Mouse (Mus musculus) thymus, postnatal 36 days (tissue): ENCODE data around the gene Shc3.

Experiments used
- DNase-seq, 2 experiments: peaks; one replicate each; pipeline ENCODE4 v3.0.0; 2022; ENCODE audit warnings: mixed read lengths in 2 of 2

The Shc3 gene

DNA sequence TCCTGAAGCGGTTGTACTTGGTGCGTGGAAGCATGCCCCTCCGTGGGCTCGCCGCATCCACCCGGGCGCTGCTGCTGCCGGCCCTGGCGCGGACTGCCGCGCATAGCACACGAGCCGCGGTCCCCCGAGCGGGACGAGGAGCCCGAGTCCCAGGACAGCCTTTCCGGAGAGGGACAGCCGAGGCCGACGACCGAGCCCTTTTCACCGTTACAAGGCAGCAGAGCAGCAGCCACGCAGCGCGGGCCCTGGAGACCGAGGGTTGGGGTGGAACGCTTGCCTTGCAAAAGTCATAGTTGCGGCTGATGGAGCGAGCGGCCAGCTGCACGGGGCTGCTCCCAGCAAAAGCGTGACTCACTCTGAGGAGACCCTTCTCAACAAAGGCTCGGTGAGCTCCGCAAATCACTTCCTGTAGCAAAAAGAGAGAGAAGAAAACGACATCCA is 1.8 kb downstream of the Shc3 start:
- no peak for DNase-seq

DNA sequence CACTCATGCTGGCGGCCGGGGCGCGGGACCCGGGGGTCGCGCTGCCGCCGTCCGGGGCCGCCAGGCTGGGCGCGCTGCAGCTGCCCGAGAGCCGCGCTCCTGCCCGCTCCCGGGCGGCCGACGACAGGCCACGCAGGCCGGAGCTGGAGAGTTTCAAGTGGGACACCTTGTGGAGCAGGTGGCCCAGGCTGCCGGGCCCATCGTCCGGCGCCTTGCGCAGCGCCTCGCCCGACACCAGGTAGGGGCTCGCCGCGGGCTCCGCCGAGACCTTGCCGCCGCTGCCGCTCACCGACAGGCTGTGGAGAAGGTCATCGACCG is 2.2 kb downstream of the Shc3 start:
- DNase-seq: no peak

DNA sequence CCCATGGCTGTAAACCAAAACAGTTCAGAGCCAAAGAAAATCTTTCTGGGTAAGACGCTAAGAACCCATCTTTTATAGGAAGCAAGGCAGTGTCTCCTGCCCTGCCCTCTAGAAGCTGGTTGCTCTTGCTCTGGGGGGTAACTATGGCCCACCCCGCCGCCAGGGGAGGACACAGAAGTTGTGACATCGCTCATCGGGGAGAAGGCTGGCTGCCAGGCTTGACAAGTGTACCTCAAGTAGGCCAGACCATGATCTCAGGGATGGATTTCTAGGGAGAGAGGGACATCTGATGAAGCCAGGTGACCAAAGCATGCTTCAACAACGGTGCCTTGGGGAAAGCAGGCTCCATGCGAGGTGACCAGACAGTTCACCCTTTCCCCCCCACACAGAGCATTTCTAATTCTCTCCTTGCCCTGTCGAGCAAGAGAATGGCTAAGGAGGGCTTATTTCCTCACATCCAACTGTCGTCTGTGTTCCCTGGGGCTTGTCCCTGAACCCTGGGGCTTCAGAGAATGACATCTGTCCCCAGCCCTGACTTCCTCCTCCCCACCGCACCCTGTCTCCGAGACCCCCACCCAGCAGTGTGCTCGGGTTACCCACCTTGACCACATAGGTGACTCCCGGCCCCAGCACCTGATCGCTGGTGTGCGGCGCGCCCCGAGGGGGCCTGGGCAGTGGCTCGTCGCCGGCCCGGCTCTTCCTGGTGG is 2.7 kb downstream of the Shc3 start:
- DNase-seq: no peak

DNA sequence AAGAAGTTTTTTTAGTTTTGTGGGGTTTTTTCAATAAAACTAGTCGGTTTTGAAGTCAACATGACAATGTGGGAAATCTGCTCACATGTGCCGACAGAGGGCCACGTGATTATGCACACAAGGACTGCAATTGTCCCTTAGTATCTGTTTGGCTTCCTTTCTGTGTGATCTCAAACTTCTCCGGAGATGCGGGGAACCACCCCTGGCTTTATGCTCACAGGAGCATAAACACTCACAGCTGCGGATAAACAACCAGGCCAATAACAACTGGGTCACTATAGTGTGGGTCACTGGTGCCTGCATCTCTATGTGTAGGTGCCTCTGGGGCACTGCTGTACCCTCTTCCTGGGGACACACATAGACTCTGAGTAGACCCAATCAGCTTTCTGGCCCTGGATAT is 4.5 kb downstream of the Shc3 start:
- DNase-seq: no peak

DNA sequence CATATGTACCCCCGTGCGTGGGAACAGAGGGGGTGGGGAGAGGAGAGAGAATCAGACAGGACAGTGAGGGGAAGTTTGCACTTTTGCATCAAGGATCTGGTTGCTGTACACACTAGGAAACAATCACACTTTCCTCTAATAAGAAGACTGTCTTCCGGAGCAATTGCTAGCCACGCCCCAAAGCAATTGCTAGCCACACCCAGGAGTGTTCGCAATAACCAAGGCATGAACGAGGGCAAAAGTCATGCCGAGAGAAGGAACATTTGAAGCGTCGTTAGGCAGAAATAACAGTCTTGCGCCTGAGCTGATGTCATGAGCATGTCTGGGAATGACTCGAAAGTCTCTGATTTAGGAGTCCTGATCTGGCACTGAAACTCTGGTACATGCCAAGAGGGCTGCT is 15.9 kb downstream of the Shc3 start:
- no peak for DNase-seq

DNA sequence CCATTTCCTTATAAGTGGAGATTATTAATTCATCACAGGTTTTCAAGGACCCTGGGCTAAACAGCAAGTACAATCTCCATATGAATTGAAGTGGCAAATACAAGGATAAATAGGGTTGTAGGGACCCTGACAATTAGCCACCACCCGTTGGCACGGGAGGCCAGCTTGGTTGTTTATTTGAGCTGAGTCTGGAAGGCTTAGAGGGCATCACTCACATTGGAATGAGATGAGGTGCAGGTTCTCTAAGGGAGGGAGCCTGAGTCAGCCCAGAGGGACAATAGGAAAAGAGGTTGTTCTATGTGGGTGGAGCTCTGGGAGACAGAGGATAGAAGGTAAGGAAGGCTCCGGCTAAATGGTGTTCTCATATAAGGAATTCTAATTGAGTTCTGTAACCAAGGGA is 17.0 kb downstream of the Shc3 start:
- DNase-seq: no peak

DNA sequence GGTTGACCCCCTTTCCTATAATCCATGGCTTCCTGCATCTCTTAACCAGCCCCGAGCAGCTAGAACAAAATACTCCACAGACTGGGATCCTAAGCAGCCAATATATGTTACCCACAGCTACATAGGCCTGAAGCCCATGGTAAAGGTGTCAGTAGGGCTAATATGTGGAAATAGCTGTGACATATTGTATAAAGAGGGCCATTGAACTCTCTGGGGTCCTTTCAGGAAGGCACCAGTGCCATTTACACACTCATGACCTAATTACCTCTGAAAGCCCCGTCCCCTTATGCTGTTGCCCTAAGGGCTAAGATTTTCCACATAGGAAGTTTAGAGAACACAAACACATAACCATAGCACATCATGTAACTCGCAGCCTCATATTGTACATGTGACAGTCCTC is 17.4 kb downstream of the Shc3 start:
- no peak for DNase-seq

DNA sequence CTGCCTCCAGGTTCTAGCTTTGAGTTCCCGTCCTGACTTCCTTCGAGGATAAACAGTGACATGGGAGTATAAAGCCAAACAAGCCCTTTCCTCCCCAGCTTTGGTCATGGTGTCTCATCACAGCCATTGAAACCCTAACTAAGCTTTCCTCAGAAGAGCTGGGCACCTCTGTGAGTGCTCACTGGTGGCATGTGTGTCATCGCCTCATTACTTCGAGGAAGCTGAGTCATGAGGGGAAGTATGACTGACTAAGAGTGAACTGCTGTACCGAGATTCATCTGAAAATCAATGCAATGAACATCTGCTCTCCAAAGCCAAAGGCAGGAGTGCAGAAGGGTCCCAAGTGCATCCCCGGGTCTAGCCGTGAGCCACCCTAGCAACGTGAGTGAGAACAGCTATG is 29.4 kb downstream of the Shc3 start:
- no peak for DNase-seq

DNA sequence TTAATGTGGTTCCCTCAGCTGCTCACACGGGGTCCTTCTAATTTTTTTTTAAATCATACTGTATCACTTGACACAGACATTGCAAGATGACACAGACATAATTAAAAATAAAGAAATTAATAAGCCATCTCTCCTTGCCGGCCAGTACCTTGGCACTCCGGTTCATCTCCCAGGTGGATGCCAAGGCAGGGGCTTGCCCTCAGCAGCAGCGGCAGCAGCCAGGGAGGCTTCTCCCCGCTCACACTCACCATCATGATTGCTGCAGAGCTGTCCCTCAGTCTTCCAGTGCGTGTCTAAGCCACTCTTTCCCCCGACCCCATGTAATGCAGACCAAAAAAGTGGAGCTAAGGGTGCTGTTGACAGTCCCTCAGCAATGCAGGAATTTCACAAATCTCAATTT is 33.9 kb downstream of the Shc3 start:
- no peak for DNase-seq

DNA sequence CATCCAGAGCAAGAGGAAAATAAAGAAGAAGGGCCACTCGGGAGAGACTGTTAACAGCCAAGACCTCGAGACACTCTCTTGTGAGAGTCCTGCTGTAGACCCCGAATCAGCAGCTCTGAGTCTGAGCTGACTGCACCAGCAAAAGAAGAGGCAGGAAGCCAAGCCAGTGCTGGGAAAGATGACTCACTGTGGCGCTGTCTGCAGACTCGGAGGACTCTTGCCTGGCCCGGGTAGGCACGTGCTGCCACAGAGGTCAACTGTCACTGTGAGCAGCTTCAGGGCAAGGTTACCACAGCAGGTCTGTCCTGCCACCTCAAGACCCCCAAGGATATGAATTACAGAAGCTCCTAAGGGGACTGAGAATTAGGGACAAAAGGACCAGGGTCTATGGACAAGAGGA is 42.7 kb downstream of the Shc3 start:
- DNase-seq: no peak

DNA sequence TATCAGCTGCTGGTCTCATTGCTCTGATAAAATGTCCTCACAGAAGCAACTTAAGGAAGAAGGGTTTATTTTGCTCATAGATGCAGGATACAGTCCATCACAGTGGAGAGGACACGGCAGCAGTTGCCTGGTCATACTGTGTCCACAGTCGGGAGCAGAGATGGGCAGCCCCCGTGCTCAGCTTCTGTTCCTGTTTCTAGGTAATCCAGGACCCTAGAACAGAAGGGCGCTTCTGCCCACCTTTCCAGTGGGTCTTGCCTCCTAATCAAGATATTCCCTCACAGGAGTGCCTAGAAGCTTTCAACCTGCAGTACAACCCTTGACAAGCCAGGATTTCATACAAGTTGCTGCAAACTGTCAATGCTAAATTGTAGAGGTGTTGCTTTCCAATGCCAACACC is 44.9 kb downstream of the Shc3 start:
- no peak for DNase-seq

DNA sequence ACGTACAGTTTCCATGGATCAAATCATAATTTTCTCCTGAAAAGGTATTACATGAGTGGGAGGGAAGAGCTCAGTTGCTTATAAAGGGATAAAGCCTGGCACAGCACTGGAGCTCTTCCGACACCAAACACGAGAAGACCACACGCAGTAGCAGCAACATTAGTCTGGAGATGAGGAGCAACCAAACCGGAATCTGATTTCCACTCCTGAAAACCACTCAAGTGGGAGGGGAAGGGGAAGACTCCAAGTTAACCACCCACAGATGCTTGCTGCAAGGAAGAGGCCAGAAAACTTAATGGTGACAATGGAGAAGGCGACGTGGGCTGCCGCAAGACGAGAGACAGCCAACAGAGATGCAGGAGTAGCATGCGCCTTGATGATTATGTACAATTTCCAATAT is 45.9 kb downstream of the Shc3 start:
- no peak for DNase-seq

DNA sequence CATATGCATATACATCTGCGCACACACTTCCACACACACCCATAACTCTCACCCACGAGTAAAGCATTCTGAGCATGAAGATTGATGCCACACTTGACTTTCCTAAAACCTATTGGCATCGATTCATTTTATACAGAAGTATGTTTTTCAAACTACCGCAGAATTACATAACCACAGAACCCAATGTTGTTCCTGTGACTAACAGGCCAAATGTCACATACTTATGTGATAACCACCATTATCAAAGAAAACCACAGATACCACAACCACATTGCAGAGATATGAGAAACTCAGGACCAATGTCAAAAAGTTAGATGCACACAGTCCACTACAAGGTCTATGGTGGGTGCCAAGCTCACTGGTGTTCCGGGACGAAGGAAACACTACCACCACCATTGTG is 50.3 kb downstream of the Shc3 start:
- no peak for DNase-seq

DNA sequence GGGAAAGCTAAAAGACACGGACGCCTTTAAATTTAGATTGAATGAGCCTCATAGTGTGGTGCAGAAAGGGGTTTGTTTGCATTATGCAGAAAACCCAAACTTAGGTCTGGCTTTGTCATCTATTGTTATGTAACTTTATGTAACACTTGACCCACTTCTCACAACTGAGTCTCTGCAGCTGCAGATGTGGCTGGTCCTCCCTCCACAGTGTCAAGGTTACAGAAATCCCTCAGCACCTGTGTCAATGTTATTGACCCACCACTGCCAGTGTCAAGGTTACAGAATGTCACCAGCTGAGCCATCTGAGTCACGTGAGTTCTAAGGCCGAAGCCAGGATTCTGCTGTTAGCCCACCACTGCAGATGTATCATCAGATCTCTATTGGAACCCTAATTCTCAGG is 51.3 kb downstream of the Shc3 start:
- no peak for DNase-seq

DNA sequence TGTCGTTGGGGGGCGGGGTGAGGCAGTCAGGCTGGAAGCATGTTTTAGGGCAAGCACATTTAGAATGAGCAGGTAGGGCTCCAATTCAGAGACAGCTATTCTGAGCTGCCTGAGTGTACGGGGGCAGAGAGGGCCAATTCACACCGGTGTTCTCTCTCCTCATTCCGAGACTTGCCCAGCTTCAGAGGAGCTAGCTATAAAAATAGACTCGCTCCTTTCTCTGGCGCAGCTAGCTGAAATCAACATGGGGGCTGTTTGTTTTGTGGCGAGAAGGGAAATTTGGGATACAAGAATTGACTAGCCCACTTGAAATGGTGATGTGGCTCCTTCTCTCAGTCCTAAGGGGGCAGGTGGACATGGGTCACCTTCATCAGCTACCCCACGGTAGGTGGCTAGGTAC is 60.4 kb downstream of the Shc3 start:
- DNase-seq: no peak

DNA sequence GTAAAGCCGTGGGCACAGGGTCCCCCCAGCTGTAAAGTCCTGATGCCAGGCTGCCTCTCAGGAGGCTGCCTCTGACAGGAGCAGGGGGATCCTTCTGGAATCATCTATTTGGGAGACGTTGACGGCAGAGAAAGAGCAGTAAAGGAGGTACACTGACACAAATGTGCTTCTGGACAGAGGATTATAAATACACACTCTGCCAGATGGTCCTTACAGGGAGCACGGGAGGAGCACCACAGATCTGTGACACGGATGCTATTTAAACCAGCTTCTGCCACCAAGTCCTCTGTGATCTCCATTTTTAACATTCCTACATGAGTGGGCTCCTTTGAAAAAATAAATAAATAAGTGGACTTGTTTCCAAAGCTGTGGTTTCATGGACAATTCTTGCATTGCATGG is 63.5 kb downstream of the Shc3 start:
- DNase-seq: no peak

DNA sequence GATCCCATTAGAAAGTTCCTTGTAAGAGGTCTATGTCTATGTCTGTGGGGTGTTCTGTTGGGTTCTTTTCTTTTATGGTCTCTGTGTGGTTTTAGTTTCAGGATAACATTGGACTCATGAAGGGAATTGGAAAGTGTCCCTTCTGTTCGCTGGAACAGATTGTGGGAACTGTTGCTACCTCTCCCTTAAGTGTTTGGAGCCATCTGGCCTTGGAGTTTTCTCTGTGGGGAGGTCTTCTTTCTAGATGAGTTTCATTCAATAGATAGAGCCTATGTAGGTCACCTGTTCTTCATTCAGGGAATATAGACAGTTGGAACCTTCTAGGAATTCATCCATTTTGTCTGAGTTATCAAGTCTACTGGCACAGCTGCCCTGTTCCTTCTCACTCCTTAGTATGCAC is 69.5 kb downstream of the Shc3 start:
- DNase-seq: no peak

DNA sequence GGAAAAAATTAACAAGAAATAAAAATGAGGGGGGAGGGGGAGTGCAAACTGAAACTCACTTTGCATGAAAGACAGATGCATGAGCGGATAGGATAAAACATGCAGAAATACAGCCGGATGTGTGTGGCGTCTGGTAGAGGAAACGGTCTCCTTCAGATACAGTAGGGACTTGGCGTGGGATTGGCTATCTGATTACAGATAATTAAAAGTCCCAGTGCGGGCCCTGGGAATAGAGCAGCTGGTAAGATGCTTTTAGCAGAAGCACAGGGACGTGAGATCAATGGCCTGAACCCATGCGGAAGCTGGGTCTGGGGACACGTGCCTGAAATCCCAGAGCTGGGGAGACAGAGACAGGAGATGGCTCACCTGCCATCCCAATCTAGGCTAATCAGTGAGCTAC is 75.5 kb downstream of the Shc3 start:
- no peak for DNase-seq

DNA sequence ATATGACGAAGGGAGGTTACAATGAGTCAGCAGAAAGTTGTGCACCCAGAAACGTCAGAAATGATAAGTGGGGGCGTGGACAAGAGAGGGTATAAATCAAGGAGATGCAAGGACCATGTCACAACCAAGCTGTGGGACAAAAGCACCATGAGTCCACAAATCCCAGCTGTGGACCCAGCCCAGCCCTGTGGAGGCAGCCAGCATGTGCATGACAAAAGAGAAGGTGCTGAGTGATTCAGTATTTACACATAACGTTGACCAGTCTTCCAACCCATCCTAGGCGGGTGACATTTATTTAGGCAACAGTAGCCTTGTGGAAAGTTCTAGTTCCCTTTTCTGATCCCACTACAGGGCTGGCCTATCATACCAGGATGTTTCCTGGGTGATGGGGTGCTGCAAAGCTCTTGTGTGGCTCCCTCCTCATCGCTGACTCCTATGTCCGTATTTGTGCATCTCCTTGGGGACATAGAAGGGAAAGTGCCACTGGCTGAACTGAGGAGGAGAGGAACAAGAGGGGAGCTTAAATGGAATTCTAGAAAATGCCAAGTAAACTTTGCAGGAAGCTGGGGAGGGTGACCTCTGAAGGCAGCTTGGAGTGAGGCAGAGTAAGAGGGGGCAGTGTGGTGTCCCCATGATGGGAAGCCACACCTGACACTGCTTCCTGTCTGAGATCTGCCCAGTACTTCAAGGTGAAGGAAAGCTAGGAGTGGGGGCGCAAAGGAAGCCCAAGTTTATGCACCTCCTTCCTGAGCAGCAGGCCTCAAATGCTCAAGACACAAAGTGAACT is 77.4 kb downstream of the Shc3 start:
- DNase-seq: no peak

DNA sequence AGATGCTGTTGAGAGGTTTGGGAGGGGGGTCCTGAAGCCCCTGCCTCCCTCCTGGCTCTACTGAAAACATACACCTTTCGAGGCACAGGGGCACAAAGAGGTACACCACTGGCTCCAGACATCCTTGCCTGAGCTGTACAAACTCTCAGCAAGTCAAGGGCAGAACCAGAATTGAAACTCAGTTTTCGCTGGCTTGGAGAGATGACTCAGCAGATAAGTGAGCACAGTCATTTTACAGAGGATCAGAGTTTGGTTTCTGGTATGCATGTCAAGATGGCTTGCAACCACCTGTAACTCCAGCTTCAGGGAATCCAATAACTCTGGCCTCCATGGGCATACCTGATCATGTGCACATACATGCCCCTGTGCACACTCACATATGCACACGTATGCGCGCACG is 79.0 kb downstream of the Shc3 start:
- DNase-seq: no peak

DNA sequence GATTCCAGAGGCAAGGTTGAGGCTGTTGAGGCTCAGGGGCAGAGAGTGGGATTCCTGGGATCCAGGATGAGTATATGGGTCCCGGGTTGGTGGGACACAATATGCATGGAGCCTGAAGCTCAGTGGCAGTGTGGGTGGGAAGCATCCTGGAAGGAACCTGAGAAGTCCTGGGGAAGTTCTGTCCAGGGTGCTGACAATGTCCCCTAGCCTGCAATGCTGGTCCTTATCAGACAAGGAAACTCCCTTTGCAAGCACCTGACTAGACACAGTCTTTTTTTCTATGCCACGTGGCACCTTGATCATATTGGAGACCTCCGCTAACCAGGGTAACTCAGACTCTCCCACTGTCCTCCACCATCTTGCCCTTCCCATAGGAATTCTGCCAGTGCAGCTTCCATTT is 80.3 kb downstream of the Shc3 start:
- DNase-seq: no peak

DNA sequence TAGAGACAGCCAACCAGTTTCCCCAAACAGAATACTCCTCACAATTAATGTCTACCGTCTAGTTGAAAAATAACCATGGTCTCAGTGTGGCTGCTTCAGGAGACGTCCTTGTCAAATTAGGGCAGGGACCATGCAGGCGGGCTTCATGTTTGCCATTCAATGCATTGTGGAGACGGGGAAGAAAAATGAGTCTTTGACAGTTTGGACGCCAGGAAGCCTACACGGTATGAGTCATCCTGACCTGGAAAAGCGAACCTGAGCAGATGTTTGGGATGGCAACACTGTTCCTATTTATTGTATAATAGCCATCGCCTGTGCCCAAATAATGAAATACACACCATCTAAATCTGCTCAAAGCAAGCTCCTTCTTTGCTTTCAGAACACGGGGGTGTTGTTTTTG is 83.9 kb downstream of the Shc3 start:
- DNase-seq: no peak

DNA sequence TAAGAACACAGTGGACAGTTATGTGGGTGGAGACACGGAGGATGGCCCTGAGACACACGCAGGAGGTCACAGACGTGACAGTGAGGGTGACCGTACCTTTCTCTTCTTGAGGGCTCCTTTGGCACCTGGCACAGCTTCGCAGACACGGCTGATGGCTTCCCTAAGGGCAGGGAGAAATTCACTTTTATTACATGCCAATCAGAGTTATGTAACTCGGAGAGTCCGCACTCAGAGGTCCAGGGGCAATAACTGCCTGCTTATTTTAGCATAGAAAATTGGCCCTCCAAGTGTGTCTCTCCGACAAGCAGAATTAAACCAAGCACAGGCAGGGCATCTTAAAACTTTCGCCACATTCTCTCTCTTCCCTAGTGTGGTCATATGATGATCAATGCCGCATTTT is 86.4 kb downstream of the Shc3 start:
- no peak for DNase-seq

DNA sequence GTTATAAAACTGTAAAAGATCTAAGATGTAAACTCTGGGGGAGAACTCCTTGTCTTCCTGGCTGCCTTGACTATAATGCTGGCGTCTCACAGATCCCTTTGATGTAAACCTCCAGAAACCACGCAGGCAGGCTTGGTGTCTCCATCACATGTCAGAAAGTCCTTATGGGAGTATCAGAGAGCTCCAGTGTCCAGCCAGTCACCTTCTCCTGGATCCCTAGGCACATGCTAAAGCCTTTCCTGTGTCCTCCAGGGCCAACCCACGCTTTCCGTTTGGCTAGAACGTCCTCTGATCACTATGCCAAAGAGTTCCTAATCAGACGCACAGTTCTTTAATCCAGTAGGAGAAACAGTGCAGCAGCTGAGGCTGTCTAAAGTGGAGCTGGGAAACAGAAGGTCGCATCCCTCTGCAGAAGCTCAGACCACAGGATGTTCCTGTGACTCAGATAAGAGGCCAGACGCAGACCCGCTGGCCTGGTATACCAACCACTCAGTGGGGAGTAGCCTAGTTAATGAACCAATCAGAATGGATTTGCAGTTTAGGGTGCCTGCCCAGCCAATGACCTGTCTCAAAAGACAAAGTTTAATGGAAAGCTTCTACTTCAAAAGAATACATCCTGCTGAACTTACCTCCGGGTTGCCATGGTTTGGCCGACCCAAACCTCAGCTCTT is 88.7 kb downstream of the Shc3 start:
- DNase-seq: no peak
